Mouse (Mus musculus) adrenal gland, adult 18-20 months (tissue): ENCODE data around the gene Dgcr6. TPM values are rescaled to one million over a fixed set of nuclear protein-coding genes. Genes with fewer than 3 reads are reported as not detected.
A peak's percentile ranks its signal among the peaks of the same experiment; 100 is the strongest.

Experiments
- DNase-seq, 2 experiments: peaks; one replicate each; pipeline ENCODE4 v3.0.0; 2021 to 2022; ENCODE audit warnings: low spot score in 2 of 2
- total RNA-seq, 2 experiments: library from RNA; stranded (reverse); gene quantifications; 1 replicate in 1 of 2; 2 replicates in 1 of 2; pipeline ENCODE4 v1.2.3; 2021

Dgcr6 gene
- total RNA-seq, 2 experiments from 2014 or later = 79.7 to 83.3 TPM

GRCm38 (mm10) chr16:18068653-18069376, 16.2 kb downstream of the Dgcr6 start:
- no peak for DNase-seq

GRCm38 (mm10) chr16:18070798-18071197, 18.1 kb downstream of the Dgcr6 start:
- DNase-seq = no peak

- no peak for DNase-seq
Observed at GRCm38 (mm10) chr16:18072089-18072488, 19.4 kb downstream of the Dgcr6 start.

GRCm38 (mm10) chr16:18073259-18073962, 20.8 kb downstream of the Dgcr6 start:
- no peak for DNase-seq

- no peak for DNase-seq
Observed at GRCm38 (mm10) chr16:18074611-18075010, 22.0 kb downstream of the Dgcr6 start.

GRCm38 (mm10) chr16:18075201-18075600, 22.5 kb downstream of the Dgcr6 start:
- peak in 1 of 2 experiments; percentile 6 for DNase-seq

- no peak for DNase-seq
Observed at GRCm38 (mm10) chr16:18078314-18079015, 25.8 kb downstream of the Dgcr6 start.

GRCm38 (mm10) chr16:18079300-18079699, 26.6 kb downstream of the Dgcr6 start:
- no peak for DNase-seq

- DNase-seq = no peak
Observed at GRCm38 (mm10) chr16:18080171-18080570, 27.5 kb downstream of the Dgcr6 start.

GRCm38 (mm10) chr16:18081149-18081827, 28.6 kb downstream of the Dgcr6 start:
- DNase-seq = no peak

- no peak for DNase-seq
Observed at GRCm38 (mm10) chr16:18082291-18082690, 29.6 kb downstream of the Dgcr6 start.

- DNase-seq = peak; percentile 38 to 47
Observed at GRCm38 (mm10) chr16:18083231-18083951, 30.7 kb downstream of the Dgcr6 start.

GRCm38 (mm10) chr16:18084262-18084661, 31.6 kb downstream of the Dgcr6 start:
- DNase-seq = no peak

GRCm38 (mm10) chr16:18087101-18087500, 34.4 kb downstream of the Dgcr6 start:
- DNase-seq = peak in 1 of 2 experiments; percentile 41

GRCm38 (mm10) chr16:18096348-18096747, 43.7 kb downstream of the Dgcr6 start:
- no peak for DNase-seq

- DNase-seq = no peak
Observed at GRCm38 (mm10) chr16:18102816-18103215, 50.2 kb downstream of the Dgcr6 start.

- no peak for DNase-seq
Observed at GRCm38 (mm10) chr16:18103366-18103765, 50.7 kb downstream of the Dgcr6 start.

- no peak for DNase-seq
Observed at GRCm38 (mm10) chr16:18103808-18104207, 51.1 kb downstream of the Dgcr6 start.

- DNase-seq = peak; percentile 70 to 73
Observed at GRCm38 (mm10) chr16:18108221-18108966, 55.7 kb downstream of the Dgcr6 start.

- no peak for DNase-seq
Observed at GRCm38 (mm10) chr16:18111042-18111441, 58.4 kb downstream of the Dgcr6 start.
